Mouse (Mus musculus): ENCODE measurements at regions not wholly inside any gene's neighbourhood (a gene's known extent, or its start where the extent isn't known, plus 50 kb on each side); places are given as distances from the start of the nearest gene placed in this dataset.

DNA sequence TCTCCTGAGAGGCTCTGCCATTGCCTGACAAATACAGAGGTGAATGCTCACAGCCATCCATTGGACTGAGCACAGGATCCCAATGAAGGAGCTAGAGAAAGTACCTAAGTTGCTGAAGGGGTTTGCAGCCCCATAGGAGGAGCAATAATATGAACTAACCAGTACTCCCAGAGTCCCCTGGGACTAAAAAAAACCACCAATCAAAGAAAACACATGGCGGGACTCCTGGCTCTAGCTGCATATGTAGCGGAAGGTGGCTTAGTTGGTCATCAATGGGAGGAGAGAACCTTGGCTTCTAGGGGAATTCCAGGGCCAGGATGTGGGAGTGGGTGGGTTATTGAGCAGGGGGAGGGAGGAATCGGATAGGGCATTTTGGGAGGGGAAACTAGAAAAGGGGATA is 207.8 kb downstream of the Otol1 start:
- no peak for DNase-seq (ENCODE audit: low spot score in 2 of 2)

DNA sequence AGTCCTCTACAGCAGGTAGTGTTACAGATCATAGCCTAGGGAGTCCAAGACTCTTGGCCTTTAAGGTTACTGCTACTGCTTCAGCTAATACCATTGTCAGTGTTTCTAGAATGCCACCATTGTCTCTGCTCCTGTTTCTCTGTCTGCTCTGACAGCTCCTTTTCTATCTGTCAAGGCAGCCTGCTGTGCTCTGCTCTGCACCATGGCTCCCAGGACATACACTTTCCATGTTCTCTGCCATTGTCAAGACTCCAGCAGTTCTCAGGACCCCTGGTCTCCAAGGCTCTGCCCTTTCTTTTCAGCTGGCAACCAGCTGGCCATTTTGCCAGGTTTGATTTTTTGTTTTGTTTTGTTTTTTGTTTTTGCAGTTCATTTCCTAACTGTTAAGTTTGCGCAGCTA is 208.7 kb downstream of the Otol1 start:
- no peak for DNase-seq (ENCODE audit: low spot score in 2 of 2)

DNA sequence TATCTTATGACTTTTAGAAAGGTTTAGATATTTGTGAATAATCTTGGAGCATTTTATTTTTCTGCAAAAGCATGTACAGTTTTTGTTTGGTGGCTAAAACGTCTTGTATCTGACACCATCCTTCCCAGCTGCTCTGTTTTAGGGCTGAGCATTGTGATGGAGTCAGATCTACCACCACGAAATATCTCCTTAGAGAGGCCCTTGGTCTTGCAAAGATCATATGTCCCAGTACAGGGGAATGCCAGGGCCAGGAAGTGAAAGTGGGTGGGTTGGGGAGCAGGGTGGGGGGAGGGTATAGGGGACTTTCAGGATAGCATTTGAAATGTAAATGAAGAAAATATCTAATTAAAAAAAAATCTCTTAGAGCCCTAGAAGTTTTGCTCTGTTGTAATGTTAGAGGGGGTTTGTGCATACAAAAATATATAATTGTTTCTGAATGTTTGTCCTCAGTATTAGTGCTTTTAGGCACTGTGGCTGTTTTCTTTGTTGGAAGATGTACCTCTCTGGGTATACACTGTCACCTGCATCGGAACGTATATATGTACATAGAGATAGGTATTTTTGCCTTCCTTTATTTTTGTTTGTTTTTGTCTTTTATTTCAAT is 211.4 kb downstream of the Otol1 start:
- DNase-seq (ENCODE audit: low spot score in 2 of 2) = no peak

- no peak for DNase-seq (ENCODE audit: low spot score in 2 of 2)
Observed at GRCm38 (mm10) chr3:70223443-70224065, 216.1 kb downstream of the Otol1 start.

- no peak for DNase-seq (ENCODE audit: low spot score in 2 of 2)
Observed at GRCm38 (mm10) chr3:70224846-70225245, 217.4 kb downstream of the Otol1 start.

GRCm38 (mm10) chr3:70227165-70227564 is 219.8 kb downstream of the Otol1 start:
- DNase-seq (ENCODE audit: low spot score in 2 of 2) = no peak

DNA sequence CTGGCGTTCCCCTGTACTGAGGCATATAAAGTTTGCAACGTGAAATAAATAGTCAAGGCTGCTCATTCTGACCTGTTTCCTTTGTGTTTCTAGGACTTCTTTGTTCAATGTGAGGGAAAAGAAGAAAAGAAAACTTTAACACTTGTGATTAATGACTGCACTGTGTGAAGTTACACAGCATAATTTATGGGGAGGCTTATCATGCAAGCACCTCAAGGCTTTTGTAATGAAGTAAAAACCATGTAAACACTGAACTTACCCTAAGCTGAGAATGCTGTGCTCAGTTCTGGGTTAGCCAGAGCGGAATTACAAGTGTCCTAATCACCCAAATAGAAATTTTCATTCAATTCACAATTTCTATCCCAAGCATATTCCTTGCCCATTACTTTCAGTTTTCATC is 241.2 kb downstream of the Otol1 start:
- no peak for DNase-seq (ENCODE audit: low spot score in 2 of 2)

DNA sequence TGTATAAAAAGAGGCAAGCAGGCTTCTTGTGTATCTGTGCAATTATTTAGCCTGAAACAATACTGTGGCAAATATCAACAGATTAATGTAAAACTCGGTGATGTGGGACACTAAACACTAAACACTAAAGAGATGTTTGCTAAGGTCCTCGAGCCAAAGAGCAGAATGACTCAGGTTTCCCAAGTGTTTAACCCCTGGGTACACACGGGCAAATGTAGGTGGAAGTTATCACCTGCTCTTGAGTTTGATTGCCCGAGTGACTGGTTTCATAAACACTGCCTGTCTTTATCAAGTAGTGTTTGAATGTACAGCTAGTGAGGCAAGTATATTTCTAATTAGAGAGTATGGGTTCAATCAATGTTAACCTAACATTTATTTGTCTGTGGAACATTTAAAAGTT is 242.5 kb downstream of the Otol1 start:
- no peak for DNase-seq (ENCODE audit: low spot score in 2 of 2)

GRCm38 (mm10) chr3:70250733-70251132 is 243.3 kb downstream of the Otol1 start:
- no peak for DNase-seq (ENCODE audit: low spot score in 2 of 2)

GRCm38 (mm10) chr3:70263318-70263717 is 255.9 kb downstream of the Otol1 start:
- no peak for DNase-seq (ENCODE audit: low spot score in 2 of 2)

DNA sequence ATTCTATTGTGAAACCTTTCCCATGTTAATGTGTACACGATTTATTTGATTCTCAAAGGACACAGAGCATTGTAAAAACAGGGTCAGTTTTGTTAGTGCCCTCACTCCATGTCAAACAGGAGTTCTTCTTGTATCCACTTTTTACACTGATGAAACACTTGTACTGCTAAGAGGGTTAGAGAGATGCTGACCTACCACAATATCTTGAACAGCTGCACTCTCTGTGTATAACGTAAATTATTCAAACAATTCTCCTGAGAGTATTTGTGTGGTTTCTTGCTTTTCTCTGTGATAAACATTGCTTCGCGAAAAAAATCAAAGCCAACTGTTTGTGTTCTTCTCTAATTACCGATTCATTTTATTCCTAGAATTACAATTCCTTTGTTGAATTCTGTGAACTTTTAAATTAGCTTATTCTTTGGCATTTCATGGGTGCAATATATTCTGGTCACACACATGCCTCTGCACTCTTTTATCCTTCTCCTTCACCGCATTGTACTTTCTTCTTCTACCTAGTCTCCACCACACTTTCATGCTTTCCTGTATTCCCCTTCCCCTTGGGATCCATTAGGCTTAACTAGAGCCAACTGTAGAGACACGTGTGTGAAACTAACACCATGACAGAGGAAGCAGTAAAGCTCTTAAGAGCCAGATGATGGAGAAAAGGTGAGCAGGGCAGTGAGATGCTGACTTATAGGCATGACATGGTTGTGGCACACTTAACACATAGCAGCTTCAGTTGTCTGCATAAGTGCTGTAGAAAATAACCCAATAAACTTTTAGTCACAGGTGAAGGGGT is 281.4 kb downstream of the Otol1 start:
- no peak for DNase-seq (ENCODE audit: low spot score in 2 of 2)

DNA sequence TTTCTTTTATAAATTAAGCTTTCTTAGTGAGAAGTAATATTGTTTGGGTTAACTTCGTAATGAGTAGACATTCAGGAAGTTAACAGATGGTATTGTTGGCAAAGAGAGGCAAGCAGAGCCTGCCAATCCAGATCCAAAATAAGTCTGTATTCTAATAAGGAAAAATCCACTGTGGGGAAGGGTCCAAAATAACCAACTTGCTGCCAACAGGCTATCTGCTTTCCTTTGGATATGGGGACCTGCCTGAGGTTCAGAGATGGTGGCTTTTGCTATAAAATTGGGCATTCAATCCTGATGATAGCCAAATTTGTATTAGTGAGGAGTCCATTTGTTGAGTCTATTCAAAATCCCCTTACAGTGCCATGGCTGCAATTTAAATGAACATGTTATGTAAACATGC is 300.1 kb downstream of the Otol1 start:
- DNase-seq (ENCODE audit: low spot score in 2 of 2) = no peak

GRCm38 (mm10) chr3:70308061-70308461 is 300.6 kb downstream of the Otol1 start:
- DNase-seq (ENCODE audit: low spot score in 2 of 2) = no peak

DNA sequence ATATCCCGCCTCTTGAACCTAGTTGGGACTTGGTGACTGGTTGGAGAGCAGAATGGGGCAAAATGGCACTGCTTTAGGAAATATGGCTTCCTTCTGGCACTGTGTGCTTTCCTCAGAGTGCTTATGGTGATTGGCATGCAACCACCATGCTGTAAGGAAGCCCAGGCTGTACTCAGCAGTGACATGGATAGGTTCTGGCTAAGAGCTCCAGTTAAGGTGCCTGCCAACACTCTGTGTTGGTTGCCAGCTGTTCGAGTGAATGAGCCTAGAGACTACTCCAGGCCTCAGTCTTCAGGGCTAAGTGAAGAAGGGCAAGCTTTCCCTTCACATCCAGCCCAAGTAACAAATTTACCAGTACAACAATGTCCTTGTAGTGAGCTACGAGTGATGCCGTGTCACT is 301.9 kb downstream of the Otol1 start:
- no peak for DNase-seq (ENCODE audit: low spot score in 2 of 2)

DNA sequence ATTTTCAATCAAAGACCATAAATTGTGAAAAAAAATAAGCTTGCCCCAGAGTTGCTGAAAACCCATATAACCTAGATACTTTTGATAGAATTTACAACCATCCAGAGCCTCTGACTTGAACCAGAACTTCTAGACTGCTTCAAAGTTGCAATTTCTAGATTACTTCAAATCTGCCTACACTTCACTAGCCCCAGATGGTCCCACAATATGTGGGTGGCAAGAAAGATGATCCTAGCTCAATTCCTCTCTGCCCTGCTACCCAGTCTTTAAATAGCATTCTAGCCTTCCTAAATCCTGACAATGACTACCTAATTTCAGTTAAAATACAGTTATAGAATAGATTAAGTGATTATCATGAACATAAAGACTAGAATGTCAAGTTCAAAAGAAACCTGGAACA is 303.6 kb downstream of the Otol1 start:
- DNase-seq (ENCODE audit: low spot score in 2 of 2) = no peak

GRCm38 (mm10) chr3:70312034-70312433 is 304.6 kb downstream of the Otol1 start:
- no peak for DNase-seq (ENCODE audit: low spot score in 2 of 2)

DNA sequence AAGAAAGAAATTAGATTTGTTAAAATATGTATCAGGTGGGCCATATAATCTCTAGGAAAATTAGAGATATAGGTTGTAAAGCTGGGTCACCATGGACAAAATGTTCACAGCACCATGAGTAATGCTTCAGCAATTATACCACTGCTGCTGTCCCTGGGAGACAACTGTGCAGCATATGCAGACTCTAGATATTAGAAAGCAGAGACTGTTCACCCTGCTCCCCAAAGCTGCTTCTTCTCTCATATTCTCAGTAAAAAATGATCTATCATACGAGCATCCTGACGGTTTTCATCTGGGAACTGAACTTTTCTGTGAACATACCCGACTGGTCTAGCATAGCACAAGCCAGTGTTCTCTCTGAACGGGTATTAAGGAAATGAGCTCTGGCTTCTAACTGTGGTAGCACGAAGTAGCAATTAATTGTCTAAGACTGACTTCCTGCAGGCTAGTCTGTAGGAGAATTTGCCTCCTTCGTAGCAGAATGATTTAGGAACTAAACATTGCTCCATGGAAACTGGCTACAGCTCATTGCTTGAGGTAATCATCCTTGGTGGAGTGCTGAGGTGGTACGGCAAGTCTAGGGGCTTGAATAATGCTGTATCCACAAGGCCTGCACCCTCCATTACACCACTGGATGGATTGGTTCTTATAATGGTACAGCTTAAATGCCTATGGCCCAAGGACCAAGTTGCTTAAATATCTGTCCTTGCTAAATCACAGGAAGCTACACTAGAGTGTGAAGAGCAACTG is 305.9 kb downstream of the Otol1 start:
- no peak for DNase-seq (ENCODE audit: low spot score in 2 of 2)

GRCm38 (mm10) chr3:70314239-70314638 is 306.8 kb downstream of the Otol1 start:
- DNase-seq (ENCODE audit: low spot score in 2 of 2) = no peak

- no peak for DNase-seq (ENCODE audit: low spot score in 2 of 2)
Observed at GRCm38 (mm10) chr3:70318377-70318776, 311.0 kb downstream of the Otol1 start.

GRCm38 (mm10) chr3:70319139-70319538 is 311.7 kb downstream of the Otol1 start:
- no peak for DNase-seq (ENCODE audit: low spot score in 2 of 2)

DNA sequence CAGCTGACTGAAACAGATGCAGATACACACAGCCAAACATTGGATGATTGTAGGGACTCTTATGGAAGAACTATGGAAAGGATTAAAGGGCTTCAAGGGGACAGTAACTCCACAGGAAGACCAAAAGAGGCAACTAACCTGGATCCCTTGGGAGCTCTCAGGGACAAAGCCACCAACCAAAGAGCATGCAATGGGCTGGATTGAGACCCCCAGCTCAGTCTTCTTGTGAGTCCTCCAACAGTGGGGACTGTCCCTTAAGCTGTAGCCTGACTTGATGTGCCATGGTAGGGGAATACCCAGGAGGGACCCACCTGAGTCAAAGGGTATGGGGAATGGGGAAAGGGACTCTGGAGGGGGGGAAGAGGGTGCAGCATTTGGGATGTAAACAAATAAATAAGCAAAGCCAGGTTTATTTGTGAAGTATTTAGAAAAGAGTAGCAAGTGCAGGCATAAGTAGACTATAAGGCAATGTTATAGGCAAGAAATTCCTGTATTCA is 313.8 kb downstream of the Otol1 start:
- DNase-seq (ENCODE audit: low spot score in 2 of 2) = no peak

- DNase-seq (ENCODE audit: low spot score in 2 of 2) = no peak
Observed at GRCm38 (mm10) chr3:70324692-70325091, 317.3 kb downstream of the Otol1 start.

Data from spleen, postnatal 36 days (tissue).